Mouse (Mus musculus) heart, postnatal 10 days (tissue): ENCODE results near the gene Jdp2. TPM values are rescaled to one million over a fixed set of nuclear protein-coding genes. Genes with fewer than 3 reads are reported as not detected.

ENCODE experiments used
- DNase-seq, 2 experiments: peaks; one replicate each; pipeline ENCODE4 v3.0.0; 2021
- intact Hi-C: fragments of 180-260 bp; cut with DNase I; formaldehyde crosslinking; loops from one replicate; pipeline ENCODE4 v1.15.1; 2025
- total RNA-seq, 2 experiments: library from RNA; stranded (reverse); gene quantifications; 2 replicates each; pipeline ENCODE4 v1.2.3; 2021

The Jdp2 gene
- total RNA-seq, 2 experiments from 2014 or later: 12.6 to 20.2 TPM

- no peak for DNase-seq
- intact Hi-C loops: no loop called here
Observed at GRCm38 (mm10) chr12:85600637-85601036, 1.8 kb downstream of the Jdp2 start.

GRCm38 (mm10) chr12:85601531-85601930, 2.7 kb downstream of the Jdp2 start:
- intact Hi-C loops: no loop called here
- no peak for DNase-seq

DNA sequence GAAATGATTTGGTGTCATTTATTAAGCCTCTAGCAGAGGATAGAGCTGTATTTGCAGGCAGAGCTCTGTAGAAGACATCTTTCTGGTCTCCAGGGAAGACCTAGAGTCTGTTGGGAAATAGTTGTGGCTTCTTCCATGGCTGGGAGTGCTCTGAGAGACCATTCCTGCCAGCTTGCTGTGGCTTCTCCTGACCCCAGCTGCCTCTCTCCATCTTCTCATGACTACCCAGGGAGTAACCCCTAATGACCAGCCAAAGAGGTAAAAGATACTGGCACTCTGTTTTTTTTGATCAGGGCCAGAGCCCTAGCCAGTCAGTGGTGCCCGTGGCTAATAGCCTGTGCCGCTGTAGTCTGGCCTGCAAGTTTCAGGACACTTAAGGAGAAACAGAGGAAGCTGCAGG, 3.3 kb downstream of the Jdp2 start:
- no peak for DNase-seq
- intact Hi-C loops: no loop called here

- DNase-seq: no peak
Observed at GRCm38 (mm10) chr12:85602811-85603210, 4.0 kb downstream of the Jdp2 start.

DNA sequence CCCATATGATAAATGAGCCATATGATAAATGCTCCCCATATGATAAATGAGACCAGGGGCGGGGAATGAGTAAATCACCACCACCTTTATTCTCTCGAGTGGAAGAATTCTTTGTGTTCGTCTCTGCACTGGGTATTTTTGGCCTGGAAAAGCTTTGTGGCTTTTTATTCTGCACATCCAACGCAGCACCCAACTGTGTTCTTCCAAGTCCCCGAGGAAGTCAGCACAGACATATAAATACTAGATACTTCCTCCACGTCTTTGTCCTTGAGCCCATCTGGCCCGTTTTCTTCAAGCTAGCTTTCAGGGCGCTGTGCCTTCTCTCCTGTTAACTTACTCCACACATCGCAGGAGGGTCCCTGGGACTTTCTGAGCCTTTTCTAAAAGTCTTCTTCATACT, 4.9 kb downstream of the Jdp2 start:
- no peak for DNase-seq
- intact Hi-C loops: no loop called here

More at GRCm38 (mm10) chr12:85602811-85603210, 4.0 kb downstream of the Jdp2 start:
- intact Hi-C loops: no loop called here

DNA sequence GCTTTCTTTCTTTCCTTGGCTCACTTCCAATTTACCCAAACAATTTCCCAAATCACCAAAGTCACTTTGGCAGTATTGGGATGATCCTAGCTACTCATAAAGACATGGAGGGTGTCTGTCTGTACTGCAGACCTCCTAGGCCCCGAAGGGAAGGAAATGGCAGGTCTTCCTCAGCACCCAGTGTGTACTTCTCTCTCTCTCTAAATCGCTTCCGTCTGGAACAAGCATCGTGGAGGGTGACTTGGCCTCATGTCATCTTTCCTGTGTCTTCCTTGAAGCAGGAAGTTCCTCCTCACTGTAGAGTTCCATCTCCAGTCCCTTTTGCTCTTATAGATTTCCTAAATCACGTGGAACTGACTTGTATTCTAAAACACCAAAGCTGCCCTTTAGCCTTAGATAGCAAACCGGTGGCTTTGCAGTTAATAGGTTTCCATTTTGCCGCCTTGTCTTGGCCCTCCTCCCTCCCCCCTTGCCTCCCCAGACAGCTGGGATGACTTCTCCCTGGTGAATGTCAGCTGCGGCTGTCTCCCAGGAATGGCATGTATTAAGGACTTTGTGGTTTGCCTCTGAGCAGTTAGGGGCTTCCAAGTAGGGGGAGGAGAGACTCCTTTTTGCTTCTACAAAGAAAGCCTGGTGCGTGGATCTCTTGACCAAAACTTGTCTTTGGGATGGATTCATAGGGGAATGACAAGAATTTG, 5.6 kb downstream of the Jdp2 start:
- intact Hi-C loops: no loop called here
- DNase-seq: no peak

DNA sequence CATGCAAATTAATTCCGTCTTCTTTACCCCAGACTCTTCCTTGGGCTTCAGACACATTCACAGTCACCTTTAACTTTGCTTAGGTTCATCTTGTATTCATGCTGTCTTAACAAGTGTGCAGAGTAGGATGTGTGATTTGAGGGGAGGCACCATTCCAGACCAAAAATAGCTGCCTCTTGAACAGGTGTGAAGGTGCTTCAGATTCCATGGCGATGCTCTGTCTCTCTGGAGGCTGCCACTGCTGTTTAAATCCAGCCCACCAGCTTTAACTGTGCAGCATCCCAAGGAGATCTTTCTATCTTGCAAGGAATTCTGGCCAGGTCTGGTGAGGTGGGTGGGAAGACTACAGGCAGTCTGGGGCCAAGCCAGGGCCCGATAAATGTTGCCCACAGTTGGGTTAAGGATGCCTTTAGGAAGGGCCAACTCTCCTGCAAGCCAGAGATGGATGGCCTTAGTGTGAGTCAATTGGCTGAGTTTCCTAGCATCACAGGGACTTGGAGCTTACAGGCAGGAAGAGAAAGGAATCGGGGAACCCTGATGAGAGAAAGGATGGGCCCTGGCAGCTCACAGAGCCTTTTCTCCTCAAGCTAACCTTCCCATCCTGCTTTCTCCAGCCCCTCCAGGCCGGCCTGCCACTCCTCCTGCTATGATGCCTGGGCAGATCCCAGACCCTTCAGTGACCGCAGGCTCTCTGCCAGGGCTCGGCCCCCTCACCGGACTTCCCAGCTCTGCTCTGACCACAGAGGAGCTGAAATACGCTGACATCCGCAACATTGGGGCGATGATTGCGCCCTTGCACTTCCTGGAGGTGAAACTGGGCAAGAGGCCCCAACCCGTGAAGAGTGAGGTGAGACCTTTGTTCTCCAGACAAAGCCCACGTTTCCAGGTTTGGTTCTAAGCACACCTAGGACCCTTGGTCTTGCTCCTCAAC, 9.0 kb downstream of the Jdp2 start:
- DNase-seq: no peak
- intact Hi-C loops: no loop called here

DNA sequence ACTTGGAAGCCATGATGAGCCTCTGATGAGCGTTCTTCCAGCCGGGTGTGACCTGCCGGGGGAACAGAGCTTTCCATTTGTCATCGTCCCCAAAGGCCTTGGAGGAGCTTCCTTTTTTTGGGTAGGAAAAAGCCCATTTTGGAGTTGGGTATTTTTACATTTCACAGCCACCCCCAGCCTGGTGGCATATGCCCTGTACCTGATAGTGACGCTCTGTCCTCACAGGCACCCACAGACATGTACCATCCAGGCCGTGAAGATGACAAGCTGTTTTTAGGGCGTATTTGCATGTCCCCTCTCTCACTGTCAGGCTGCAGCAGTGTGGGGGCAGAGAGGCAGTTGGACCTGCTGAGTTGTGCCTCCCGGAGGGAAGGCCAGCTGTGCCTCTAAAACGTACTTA, 11.3 kb downstream of the Jdp2 start:
- DNase-seq: no peak
- intact Hi-C loops: no loop called here

GRCm38 (mm10) chr12:85614090-85614489, 15.3 kb downstream of the Jdp2 start:
- intact Hi-C loops: no loop called here
- DNase-seq: no peak

GRCm38 (mm10) chr12:85615486-85615885, 16.7 kb downstream of the Jdp2 start:
- intact Hi-C loops: no loop called here
- DNase-seq: no peak

GRCm38 (mm10) chr12:85617885-85618284, 19.1 kb downstream of the Jdp2 start:
- DNase-seq: no peak
- intact Hi-C loops: no loop called here

GRCm38 (mm10) chr12:85618430-85618829, 19.6 kb downstream of the Jdp2 start:
- DNase-seq: no peak
- intact Hi-C loops: no loop called here

GRCm38 (mm10) chr12:85619283-85619897, 20.6 kb downstream of the Jdp2 start:
- intact Hi-C loops: loop anchor here (1.0 kb wide), 1 partner anchor 19 kb away; no protein-coding TSS in a partner anchor
- DNase-seq: no peak

- DNase-seq: no peak
- intact Hi-C loops: loop anchor here (1.0 kb wide), 1 partner anchor 18 kb away; no protein-coding TSS in a partner anchor
Observed at GRCm38 (mm10) chr12:85619898-85620443, 21.1 kb downstream of the Jdp2 start.

DNA sequence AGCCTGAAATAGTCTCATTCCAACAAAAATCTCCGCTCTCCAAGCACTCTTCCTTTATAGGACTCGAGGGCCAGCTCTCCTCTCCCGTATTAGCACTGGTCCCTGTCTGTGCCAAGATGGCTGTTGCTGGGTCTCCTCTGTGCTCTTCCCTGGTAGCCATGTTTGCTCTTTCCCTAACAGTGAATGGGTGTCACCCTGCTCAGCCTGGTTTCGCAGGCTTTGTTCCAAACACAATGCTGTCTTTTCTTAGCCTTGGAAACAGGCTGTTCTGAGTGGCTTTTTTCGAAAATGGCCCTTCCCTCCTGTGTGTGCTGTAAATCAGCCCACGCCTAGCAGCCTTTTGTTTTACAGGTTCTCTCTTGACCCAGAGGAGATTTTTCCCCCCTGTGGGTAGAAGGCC, 22.2 kb downstream of the Jdp2 start:
- no peak for DNase-seq
- intact Hi-C loops: no loop called here

DNA sequence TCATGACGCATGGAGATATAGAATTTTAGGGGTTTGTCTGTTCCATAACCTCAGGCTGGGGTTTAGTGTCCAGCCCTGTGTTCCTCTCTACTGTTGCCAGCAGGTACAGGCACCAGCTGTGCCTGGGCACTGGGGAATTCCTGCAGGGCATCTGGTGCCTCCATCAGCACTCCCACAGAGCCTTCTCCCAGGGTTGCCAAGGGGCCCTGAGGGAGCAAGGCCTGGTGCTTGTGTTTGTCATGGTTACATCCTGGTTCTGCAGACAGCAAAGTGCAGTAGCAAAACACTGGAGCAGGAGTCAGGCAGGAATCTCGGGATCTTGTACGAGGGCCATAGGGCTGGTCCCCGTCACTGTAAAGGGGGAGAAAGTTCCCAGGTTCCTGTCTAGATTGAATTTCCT, 22.8 kb downstream of the Jdp2 start:
- intact Hi-C loops: no loop called here
- no peak for DNase-seq

GRCm38 (mm10) chr12:85623711-85624110, 24.9 kb downstream of the Jdp2 start:
- DNase-seq: no peak
- intact Hi-C loops: no loop called here

DNA sequence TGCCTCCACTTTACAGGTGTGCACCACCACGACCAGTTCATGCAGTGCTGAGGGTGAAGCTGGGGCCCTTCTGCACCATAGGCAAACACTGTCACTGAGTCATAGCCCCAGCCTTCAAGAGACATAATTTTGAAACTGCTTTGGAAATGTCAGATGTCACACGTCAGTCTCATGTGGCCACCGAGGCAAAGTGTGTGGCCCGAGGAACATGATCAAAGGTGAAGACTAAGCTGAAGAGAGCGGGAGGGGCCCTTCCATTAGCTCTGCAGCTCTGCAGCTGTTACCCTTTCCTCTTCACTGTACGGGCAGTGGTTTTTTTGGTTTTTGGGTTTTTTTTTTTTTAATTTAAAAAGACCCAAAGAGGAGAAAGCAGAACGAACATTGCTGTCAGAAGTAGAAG, 25.8 kb downstream of the Jdp2 start:
- DNase-seq: no peak
- intact Hi-C loops: no loop called here

GRCm38 (mm10) chr12:85625852-85626251, 27.0 kb downstream of the Jdp2 start:
- intact Hi-C loops: no loop called here
- DNase-seq: no peak

GRCm38 (mm10) chr12:85629661-85630481, 31.0 kb downstream of the Jdp2 start:
- intact Hi-C loops: no loop called here
- DNase-seq: peak; percentile 68 to 73
